Mouse (Mus musculus) central nervous system, embryonic 14 days (tissue): ENCODE data around the gene Dock3. TPM values are rescaled to one million over a fixed set of nuclear protein-coding genes. Genes with fewer than 3 reads are reported as not detected.

ENCODE experiments used
- polyA plus RNA-seq: library from polyadenylated mRNA; depleted of rRNA; stranded (reverse); fragments of >200 nt; gene quantifications from 2 replicates; pipeline ENCODE4 v1.2.3, GENCODE M21; 2012; rRNA removed

The Dock3 gene
- polyA plus RNA-seq, result 42.5 and 42.6 TPM in 2 replicates

DNA sequence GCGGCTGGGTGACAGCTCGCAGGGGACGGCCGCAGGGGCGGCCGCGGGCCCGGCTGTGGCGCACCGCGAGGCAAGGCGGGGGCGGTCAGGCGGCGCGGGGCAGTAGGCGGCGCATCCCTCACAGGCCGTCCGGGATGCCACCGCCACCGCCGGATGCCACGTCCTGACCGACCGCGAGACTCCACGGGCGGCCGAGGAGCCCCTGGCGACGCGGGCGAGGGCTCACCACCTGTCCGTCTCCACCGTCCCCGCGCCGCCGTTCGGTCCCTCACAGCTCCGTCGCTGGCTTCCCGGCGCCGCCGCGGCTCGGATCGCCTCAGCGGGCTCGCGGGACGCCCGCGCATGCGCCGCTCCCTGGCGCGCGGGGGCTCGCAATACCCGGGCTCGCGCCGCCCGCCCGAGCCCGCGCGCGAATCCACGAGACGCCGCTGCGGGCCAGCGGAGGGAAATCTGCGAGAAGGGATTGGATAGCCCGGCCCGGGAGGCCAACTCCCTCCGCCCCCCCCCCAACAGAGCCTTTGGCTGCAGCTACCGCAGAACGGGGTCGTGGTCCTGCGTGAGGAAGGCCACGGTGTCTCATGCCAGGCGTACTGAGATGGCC is at the start of gene Dock3:
Gene Dock3, minus strand, starts transcription at position 371 of the 601 bp plus-strand sequence.

DNA sequence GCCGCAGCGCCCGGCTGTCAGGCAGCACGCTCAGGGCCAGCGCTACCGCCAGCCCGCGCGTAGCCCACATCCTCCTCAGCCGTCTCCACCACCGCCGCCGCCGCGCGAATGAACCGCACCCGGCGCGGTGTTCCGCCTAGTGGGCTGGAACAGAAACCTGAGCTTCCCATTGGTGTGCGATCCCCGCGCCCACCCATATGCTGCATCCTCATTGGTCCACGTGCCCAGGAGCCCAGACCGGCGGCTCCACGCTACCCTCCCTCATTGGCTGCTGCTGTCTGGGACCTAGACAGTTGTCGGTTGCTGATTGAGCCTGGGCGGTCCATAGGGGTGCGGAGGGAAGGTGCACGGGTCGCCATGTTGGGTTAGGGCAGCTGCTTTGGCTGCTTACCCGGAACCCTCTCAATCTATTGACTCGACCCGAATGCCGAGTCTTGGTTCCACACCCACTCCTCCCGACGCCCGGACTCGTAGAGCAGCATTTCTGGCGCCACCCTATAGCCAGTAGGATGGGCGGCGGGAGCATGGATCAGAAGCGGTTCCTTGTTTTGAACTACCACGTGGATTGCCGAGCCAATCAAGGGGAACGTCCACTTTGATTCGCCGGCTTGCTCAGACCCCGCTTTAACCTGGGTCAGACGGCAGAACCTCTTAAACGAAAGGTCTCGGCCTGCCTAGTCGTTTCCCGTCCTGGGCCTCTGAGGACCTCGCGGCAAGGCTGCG is 339.7 kb downstream of the Dock3 start, which contains the start of gene Manf:
Gene Manf, minus strand, starts transcription at position 151 of the 723 bp plus-strand sequence.

DNA sequence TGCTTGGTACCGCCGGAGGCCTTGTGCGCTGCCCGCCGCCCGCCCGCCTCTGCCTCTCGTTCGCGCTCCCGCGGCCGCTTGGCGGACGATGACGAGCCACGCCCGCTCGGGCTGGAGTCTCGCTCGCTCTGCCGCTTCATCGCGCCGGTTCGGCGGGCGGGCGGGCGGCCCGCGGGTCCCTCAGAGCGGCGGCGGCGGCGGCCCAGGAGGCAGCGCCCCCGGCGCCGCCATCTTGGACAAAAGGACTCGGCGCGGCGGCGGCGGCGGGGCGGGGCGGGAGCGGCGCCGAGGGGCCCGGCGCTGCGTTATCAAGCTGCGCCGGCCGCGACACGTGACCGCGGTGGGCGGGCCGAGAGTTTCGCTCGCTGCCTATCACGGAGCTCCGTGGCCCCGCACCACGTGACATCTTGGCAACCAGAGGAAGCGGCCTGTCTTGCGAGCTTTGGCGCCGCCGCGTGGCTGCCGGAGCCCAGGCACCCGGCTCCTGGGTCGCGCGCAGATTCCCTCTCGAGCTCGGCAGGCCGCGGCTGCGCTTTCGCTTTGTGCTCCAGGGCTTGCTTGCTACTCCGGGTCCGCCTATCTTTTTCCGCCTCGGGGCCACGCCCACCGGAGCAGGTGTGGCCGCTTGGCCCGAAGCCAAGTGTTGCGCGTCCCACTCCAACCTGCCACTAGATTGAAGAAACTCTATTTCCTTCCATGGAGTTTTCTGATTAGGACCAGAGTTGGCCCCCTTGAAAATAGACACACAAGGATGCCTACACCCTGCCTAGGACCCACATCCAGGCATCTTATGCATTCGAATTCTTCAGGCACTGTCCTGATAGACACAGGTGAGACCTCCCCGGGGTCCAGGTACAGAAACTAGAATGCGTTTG is 344.6 kb downstream of the Dock3 start, which contains the start of gene Rbm15b:
Gene Rbm15b, minus strand, starts transcription at position 601 of the 875 bp plus-strand sequence.

Other genes starting within 250 kb of the Dock3 start
- gene Mapkapk3, start 58.0 kb upstream of the Dock3 start, polyA plus RNA-seq, result 3.0 and 4.1 TPM in 2 replicates
- gene Cish, start 64.1 kb upstream of the Dock3 start, polyA plus RNA-seq, result 7.2 and 8.0 TPM in 2 replicates
- 31.8 and 32.4 TPM in 2 replicates for gene Hemk1, start 106.4 kb upstream of the Dock3 start, polyA plus RNA-seq
- gene 6430571L13Rik, start 108.7 kb upstream of the Dock3 start, polyA plus RNA-seq, result 5.8 and 6.4 TPM in 2 replicates
- gene Cacna2d2, start 167.7 kb upstream of the Dock3 start, polyA plus RNA-seq, result 82.6 and 102 TPM in 2 replicates